Mouse (Mus musculus): ENCODE results near the gene Nfkbie. TPM values are rescaled to one million over a fixed set of nuclear protein-coding genes. Genes with fewer than 3 reads are reported as not detected.

The Nfkbie gene
- polyA plus RNA-seq, 1 experiment from 2014 or later: 1.6 TPM

DNA sequence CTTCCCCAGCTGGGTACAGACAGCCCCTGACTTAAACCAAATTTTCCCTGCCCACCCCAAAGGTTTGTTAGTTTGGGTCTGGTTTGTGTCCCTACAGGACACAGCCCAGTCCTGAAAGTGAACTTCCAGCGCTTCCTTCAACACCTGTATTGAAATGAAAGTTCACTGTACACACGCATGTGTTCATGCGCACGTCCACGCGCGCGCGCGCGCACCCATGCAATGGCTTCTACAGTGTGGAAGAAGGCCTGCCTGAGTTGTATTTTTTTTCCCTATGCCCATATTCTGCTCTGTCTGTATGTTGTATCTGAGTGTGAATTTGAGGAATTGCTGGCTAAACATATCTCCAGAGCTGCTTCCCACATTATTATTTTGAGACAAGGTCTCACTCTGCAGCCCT, 9.6 kb downstream of the Nfkbie start:
- no peaks in the 10 kb centered on the region; the same call in 1 of the 2 replicates for H3K4me1 ChIP-seq (replicated peaks; ENCODE audit: control insufficient read depth, insufficient read depth)
- DNase-seq (ENCODE audit: low spot score) (no peak), ATAC-seq (ENCODE audit: low FRiP score, low TSS enrichment) (no peak)
- TF ChIP-seq CTCF (IDR thresholded peaks at IDR 0.05; ENCODE audit: low read depth): no peak
- no peak for TF ChIP-seq EP300 (optimal IDR thresholded peaks at IDR 0.05)
- H3K27ac ChIP-seq (replicated peaks): peak overlapping the region; percentile 85; the same call in 1 of the 2 replicates
- WGBS: 85% methylated on average over 11 of the region's 11 CpGs
- H3K9me3 ChIP-seq (ENCODE audit: control insufficient read depth, low read length): no peaks in the 10 kb centered on the region
- H3K27me3 ChIP-seq (ENCODE audit: control insufficient read depth, insufficient read depth, low read length): no peaks in the 10 kb centered on the region
- H3K9ac ChIP-seq (ENCODE audit: low read length): peak overlapping the region; percentile 90; the same call in 1 of the 2 replicates
- peak overlapping the region; percentile 82; the same call in 1 of the 2 replicates for H3K4me3 ChIP-seq (ENCODE audit: low read depth, low read length)
- peaks cover 27% of the 10 kb centered on the region for H3K36me3 ChIP-seq (ENCODE audit: control insufficient read depth, insufficient read depth, low read length)
- peak overlapping the region; percentile 97 for H3K4me2 ChIP-seq (replicated peaks; ENCODE audit: low read depth)

GRCm38 (mm10) chr17:45566031-45566359, 10.5 kb downstream of the Nfkbie start:
- no peaks in the 10 kb centered on the region; the same call in 1 of the 2 replicates for H3K4me1 ChIP-seq (replicated peaks; ENCODE audit: control insufficient read depth, insufficient read depth)
- H3K9ac ChIP-seq (ENCODE audit: low read length): no peak overlapping the region
- H3K36me3 ChIP-seq (ENCODE audit: control insufficient read depth, insufficient read depth, low read length): peaks cover 36% of the 10 kb centered on the region
- H3K4me3 ChIP-seq (ENCODE audit: low read depth, low read length): no peak overlapping the region
- TF ChIP-seq CTCF (IDR thresholded peaks at IDR 0.05; ENCODE audit: low read depth): no peak
- TF ChIP-seq EP300 (optimal IDR thresholded peaks at IDR 0.05): no peak
- H3K9me3 ChIP-seq (ENCODE audit: control insufficient read depth, low read length): no peaks in the 10 kb centered on the region
- ATAC-seq (ENCODE audit: low FRiP score, low TSS enrichment): no peak
- no peak for DNase-seq (ENCODE audit: low spot score)
- H3K4me2 ChIP-seq (replicated peaks; ENCODE audit: low read depth): no peak overlapping the region
- no peaks in the 10 kb centered on the region for H3K27me3 ChIP-seq (ENCODE audit: control insufficient read depth, insufficient read depth, low read length)
- WGBS: 50% methylated on average over 1 of the region's 1 CpGs
- no peak overlapping the region for H3K27ac ChIP-seq (replicated peaks)

- no peak for DNase-seq (ENCODE audit: low spot score)
- H3K27ac ChIP-seq (replicated peaks): no peak overlapping the region
- H3K4me2 ChIP-seq (replicated peaks; ENCODE audit: low read depth): no peak overlapping the region
- H3K36me3 ChIP-seq (ENCODE audit: control insufficient read depth, insufficient read depth, low read length): peaks cover 40% of the 10 kb centered on the region
- H3K9me3 ChIP-seq (ENCODE audit: control insufficient read depth, low read length): no peaks in the 10 kb centered on the region
- 58% methylated on average over 18 of the region's 18 CpGs for WGBS
- no peak overlapping the region for H3K4me3 ChIP-seq (ENCODE audit: low read depth, low read length)
- no peak for ATAC-seq (ENCODE audit: low FRiP score, low TSS enrichment)
- H3K9ac ChIP-seq (ENCODE audit: low read length): no peak overlapping the region
- TF ChIP-seq CTCF (IDR thresholded peaks at IDR 0.05; ENCODE audit: low read depth): no peak
- TF ChIP-seq EP300 (optimal IDR thresholded peaks at IDR 0.05): no peak
- H3K27me3 ChIP-seq (ENCODE audit: control insufficient read depth, insufficient read depth, low read length): no peaks in the 10 kb centered on the region
- H3K4me1 ChIP-seq (replicated peaks; ENCODE audit: control insufficient read depth, insufficient read depth): no peaks in the 10 kb centered on the region; the same call in 1 of the 2 replicates
Measured at GRCm38 (mm10) chr17:45566360-45567161, 11.1 kb downstream of the Nfkbie start.

DNA sequence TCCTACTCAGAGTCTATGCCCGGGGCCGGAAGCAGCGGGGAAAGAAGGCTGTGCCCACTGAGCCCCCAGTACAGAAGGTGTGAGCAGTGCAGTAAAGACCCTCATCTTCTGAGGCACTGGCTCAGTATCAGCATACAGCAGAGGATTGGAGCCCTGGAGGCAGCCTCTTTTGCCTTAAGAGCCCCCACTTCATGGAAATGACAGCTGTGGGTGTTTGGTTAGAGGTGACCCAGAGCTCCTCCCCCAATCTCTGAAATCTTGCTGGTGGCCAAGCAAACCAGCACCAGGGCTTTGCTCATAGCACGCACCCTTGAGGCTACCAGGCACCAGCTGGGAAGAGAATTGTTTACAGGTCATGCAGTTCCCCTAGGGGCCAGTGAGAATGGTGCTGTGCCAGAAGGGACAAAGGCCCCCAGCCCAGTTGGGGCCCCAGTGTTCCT, 11.7 kb downstream of the Nfkbie start:
- Histone ChIP-seq H3K4me2 (replicated peaks; ENCODE audit: low read depth) (no peak overlapping the region), H3K4me3 (ENCODE audit: low read depth, low read length) (no peak overlapping the region), H3K9me3 (ENCODE audit: control insufficient read depth, low read length) (no peaks in the 10 kb centered on the region), H3K27me3 (ENCODE audit: control insufficient read depth, insufficient read depth, low read length) (no peaks in the 10 kb centered on the region), H3K27ac (replicated peaks) (no peak overlapping the region), H3K4me1 (replicated peaks; ENCODE audit: control insufficient read depth, insufficient read depth) (no peaks in the 10 kb centered on the region; the same call in 1 of the 2 replicates), H3K36me3 (ENCODE audit: control insufficient read depth, insufficient read depth, low read length) (peaks cover 40% of the 10 kb centered on the region), H3K9ac (ENCODE audit: low read length) (no peak overlapping the region)
- no peak for DNase-seq (ENCODE audit: low spot score)
- no peak for ATAC-seq (ENCODE audit: low FRiP score, low TSS enrichment)
- TF ChIP-seq CTCF (IDR thresholded peaks at IDR 0.05; ENCODE audit: low read depth) (no peak), EP300 (optimal IDR thresholded peaks at IDR 0.05) (no peak)
- WGBS: 35% methylated on average over 4 of the region's 4 CpGs

DNA sequence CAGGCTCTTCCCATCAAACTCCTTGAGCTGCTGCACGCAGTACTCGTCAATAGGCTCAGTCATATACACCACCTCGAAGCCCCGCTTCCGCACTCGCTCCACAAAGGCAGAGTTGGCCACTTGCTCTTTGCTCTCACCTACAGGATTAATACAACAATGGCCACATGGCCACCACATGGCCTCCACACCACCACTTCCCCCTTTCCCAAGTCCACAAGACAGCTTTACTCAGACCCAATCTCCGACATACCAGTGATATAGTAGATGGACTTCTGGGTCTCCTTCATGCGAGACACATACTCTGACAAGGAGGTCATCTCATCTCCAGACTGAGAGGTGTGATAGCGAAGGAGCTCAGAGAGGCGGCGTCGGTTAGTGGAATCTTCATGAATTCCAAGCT, 13.5 kb downstream of the Nfkbie start:
- H3K27ac ChIP-seq (replicated peaks): no peak overlapping the region

GRCm38 (mm10) chr17:45569999-45570398, 14.5 kb downstream of the Nfkbie start:
- no peak for TF ChIP-seq EP300 (optimal IDR thresholded peaks at IDR 0.05)
- TF ChIP-seq CTCF (IDR thresholded peaks at IDR 0.05; ENCODE audit: low read depth): no peak
- Histone ChIP-seq H3K9me3 (ENCODE audit: control insufficient read depth, low read length) (no peaks in the 10 kb centered on the region), H3K4me2 (replicated peaks; ENCODE audit: low read depth) (no peak overlapping the region), H3K9ac (ENCODE audit: low read length) (no peak overlapping the region), H3K4me3 (ENCODE audit: low read depth, low read length) (no peak overlapping the region), H3K27me3 (ENCODE audit: control insufficient read depth, insufficient read depth, low read length) (no peaks in the 10 kb centered on the region), H3K4me1 (replicated peaks; ENCODE audit: control insufficient read depth, insufficient read depth) (no peaks in the 10 kb centered on the region; the same call in 1 of the 2 replicates), H3K36me3 (ENCODE audit: control insufficient read depth, insufficient read depth, low read length) (peaks cover 40% of the 10 kb centered on the region), H3K27ac (replicated peaks) (no peak overlapping the region)
- ATAC-seq (ENCODE audit: low FRiP score, low TSS enrichment) (no peak), DNase-seq (ENCODE audit: low spot score) (no peak)
- WGBS: 67% methylated on average over 4 of the region's 4 CpGs

More for the DNA sequence above, 13.5 kb downstream of the Nfkbie start:
- 85% methylated on average over 12 of the region's 12 CpGs for WGBS
- Histone ChIP-seq H3K4me2 (replicated peaks; ENCODE audit: low read depth) (no peak overlapping the region), H3K36me3 (ENCODE audit: control insufficient read depth, insufficient read depth, low read length) (peaks cover 40% of the 10 kb centered on the region), H3K4me1 (replicated peaks; ENCODE audit: control insufficient read depth, insufficient read depth) (no peaks in the 10 kb centered on the region; the same call in 1 of the 2 replicates), H3K9ac (ENCODE audit: low read length) (no peak overlapping the region), H3K27me3 (ENCODE audit: control insufficient read depth, insufficient read depth, low read length) (no peaks in the 10 kb centered on the region), H3K9me3 (ENCODE audit: control insufficient read depth, low read length) (no peaks in the 10 kb centered on the region), H3K4me3 (ENCODE audit: low read depth, low read length) (no peak overlapping the region)
- ATAC-seq (ENCODE audit: low FRiP score, low TSS enrichment) (no peak), DNase-seq (ENCODE audit: low spot score) (no peak)
- TF ChIP-seq EP300 (optimal IDR thresholded peaks at IDR 0.05): no peak
- no peak for TF ChIP-seq CTCF (IDR thresholded peaks at IDR 0.05; ENCODE audit: low read depth)
